Mouse (Mus musculus): ENCODE measurements at regions not wholly inside any gene's neighbourhood (a gene's known extent, or its start where the extent isn't known, plus 50 kb on each side); places are given as distances from the start of the nearest gene placed in this dataset.

DNA sequence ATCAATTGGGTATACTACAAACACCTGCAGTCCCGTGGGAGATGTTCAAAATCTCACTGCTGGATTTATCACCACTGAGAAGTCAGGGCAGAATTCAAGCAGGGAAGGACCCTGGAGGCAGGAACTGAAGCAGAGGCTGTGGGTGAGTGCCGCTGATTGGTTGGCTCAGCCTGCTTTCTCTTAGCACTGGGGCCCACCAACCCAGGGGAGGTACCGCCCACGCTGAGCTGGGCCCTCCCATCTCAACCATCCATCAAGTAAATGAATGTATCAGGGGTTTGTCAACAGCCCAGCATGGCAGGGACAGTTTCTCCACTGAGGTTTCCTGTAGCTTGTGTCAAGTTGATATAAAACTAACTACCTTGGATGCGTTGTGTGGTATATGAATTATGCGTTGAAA is 109.2 kb downstream of the Cand1 start:
- no peak for TF ChIP-seq EP300 (IDR thresholded peaks at IDR 0.05; ENCODE audit: low read depth)
- no peak for TF ChIP-seq CTCF (IDR thresholded peaks at IDR 0.05; ENCODE audit: low read depth)

All from liver, postnatal 0 days (tissue).